Mouse (Mus musculus): ENCODE measurements at regions not wholly inside any gene's neighbourhood (a gene's known extent, or its start where the extent isn't known, plus 50 kb on each side); places are given as distances from the start of the nearest gene placed in this dataset.

DNA sequence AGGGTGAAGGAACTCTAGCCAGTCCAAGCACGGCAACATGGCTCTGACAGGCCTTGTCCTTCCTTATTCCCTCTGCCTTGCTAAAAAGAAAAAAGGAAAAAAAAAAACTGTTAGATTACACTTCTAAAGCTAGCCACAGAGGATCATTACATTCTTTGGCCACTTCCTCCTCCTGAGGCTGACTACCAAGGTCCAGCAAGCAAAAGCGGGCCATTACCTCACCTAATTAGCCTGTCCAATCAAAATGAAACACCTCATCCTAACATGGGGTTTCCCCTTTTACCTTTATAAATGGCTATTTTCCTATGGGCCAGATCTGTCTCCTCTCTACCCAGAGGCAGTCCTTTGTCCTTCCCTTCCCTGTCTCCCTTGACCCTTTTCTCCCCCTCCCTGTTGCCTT is 102.2 kb downstream of the Pih1h3b start:
- Histone ChIP-seq H3K27me3 (ENCODE audit: insufficient read depth, low read length) (0 out of 2 replicates have a peak, but pooled peaks cover 5% of the 10 kb centered on the region), H3K4me1 (replicated peaks; ENCODE audit: insufficient read depth, low read length) (no peaks in the 10 kb centered on the region), H3K36me3 (ENCODE audit: insufficient read depth, low read length) (no peaks in the 10 kb centered on the region), H3K4me2 (ENCODE audit: low read length) (no peak overlapping the region), H3K27ac (no peak overlapping the region), H3K9ac (ENCODE audit: low read depth, low read length) (no peak overlapping the region), H3K9me3 (replicated peaks; ENCODE audit: low read length) (no peaks in the 10 kb centered on the region), H3K4me3 (replicated peaks; ENCODE audit: low read depth, low read length) (no peak overlapping the region)
- no peak for TF ChIP-seq CTCF (IDR thresholded peaks at IDR 0.05; ENCODE audit: low read depth)
- no peak for ATAC-seq (replicated peaks; ENCODE audit: low FRiP score, low read depth)
- 58% methylated on average over 2 of the region's 2 CpGs for WGBS
- DNase-seq (ENCODE audit: low spot score), result no peak

DNA sequence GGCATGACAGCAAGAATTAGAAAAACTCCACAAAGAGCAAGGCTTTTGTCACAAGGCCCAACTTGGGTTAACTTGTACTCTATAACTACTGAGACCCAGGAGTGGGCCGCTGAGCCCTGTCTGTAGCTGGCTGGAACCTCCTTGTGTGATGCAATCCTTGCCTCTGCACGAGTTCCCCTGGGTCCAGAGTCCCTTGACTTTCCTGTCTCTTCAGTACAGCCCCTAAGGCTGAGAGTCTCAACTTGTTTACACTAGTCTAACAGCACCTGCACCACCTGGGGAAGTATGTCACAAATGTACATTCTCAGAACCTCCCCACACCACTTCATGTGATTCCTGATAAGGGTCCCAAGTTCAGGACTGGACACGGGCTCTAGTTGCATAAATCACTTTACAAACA is 103.3 kb downstream of the Pih1h3b start:
- H3K27me3 ChIP-seq (ENCODE audit: insufficient read depth, low read length), result 0 out of 2 replicates have a peak, but pooled peaks cover 5% of the 10 kb centered on the region
- H3K9me3 ChIP-seq (replicated peaks; ENCODE audit: low read length), result no peaks in the 10 kb centered on the region
- no peak overlapping the region for H3K4me2 ChIP-seq (ENCODE audit: low read length)
- DNase-seq (ENCODE audit: low spot score) (no peak), ATAC-seq (replicated peaks; ENCODE audit: low FRiP score, low read depth) (peak; percentile 77)
- TF ChIP-seq CTCF (IDR thresholded peaks at IDR 0.05; ENCODE audit: low read depth), result no peak
- H3K4me3 ChIP-seq (replicated peaks; ENCODE audit: low read depth, low read length), result no peak overlapping the region
- H3K9ac ChIP-seq (ENCODE audit: low read depth, low read length), result no peak overlapping the region
- no peak overlapping the region for H3K27ac ChIP-seq
- WGBS, result 68% methylated on average over 3 of the region's 3 CpGs
- H3K4me1 ChIP-seq (replicated peaks; ENCODE audit: insufficient read depth, low read length), result no peaks in the 10 kb centered on the region
- no peaks in the 10 kb centered on the region for H3K36me3 ChIP-seq (ENCODE audit: insufficient read depth, low read length)

DNA sequence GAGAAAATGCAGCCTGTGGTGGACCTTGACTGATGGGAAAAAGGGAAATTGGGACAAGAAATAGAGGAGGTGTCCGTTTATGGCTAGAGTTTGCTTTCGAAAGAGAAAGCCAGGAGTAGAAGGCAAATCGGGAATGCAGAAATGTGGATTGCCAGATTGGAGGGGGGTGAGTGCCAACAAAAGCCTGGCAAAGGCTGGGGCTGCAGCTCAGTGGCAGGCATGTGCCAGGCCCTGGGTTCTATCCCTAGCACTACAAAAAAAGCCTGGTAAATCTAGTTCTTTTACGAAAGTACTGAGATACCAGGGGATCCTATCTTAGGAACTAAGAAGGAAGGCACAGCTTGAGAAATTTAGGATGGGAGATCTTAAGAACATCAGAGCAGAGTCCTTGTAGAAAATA is 117.2 kb downstream of the Pih1h3b start:
- no peaks in the 10 kb centered on the region for H3K9me3 ChIP-seq (replicated peaks; ENCODE audit: low read length)
- no peak for TF ChIP-seq CTCF (IDR thresholded peaks at IDR 0.05; ENCODE audit: low read depth)
- 86% methylated on average over 4 of the region's 4 CpGs for WGBS

DNA sequence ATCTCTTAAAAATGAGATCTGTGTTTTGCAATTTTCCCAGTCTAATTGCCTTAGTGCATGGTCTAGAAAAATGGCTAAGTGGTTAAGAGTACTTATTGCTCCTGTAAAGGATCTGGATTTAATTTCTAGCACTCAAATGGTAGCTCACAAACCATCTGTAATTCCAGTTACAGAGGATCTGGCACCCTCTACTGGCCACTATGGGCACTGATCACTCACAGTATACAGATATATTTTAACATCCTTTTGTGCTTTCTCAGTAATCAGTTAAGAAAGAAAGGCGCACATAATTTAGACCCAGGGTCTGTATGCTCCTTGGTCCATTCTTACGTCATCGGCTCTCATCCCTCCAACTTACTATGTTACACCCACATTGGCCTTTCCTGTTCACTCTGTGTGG is 120.3 kb downstream of the Pih1h3b start:
- Histone ChIP-seq H3K4me3 (replicated peaks; ENCODE audit: low read depth, low read length) (no peak overlapping the region), H3K4me1 (replicated peaks; ENCODE audit: insufficient read depth, low read length) (no peaks in the 10 kb centered on the region), H3K4me2 (ENCODE audit: low read length) (no peak overlapping the region), H3K9ac (ENCODE audit: low read depth, low read length) (no peak overlapping the region), H3K36me3 (ENCODE audit: insufficient read depth, low read length) (no peaks in the 10 kb centered on the region), H3K27me3 (ENCODE audit: insufficient read depth, low read length) (no peaks in the 10 kb centered on the region), H3K9me3 (replicated peaks; ENCODE audit: low read length) (no peaks in the 10 kb centered on the region), H3K27ac (no peak overlapping the region)
- WGBS, result 93% methylated on average over 3 of the region's 3 CpGs
- TF ChIP-seq CTCF (IDR thresholded peaks at IDR 0.05; ENCODE audit: low read depth), result peak; percentile 58
- no peak for DNase-seq (ENCODE audit: low spot score)
- ATAC-seq (replicated peaks; ENCODE audit: low FRiP score, low read depth), result no peak

More for the DNA sequence above, 117.2 kb downstream of the Pih1h3b start:
- no peak overlapping the region for H3K9ac ChIP-seq (ENCODE audit: low read depth, low read length)
- DNase-seq (ENCODE audit: low spot score), result no peak
- no peak overlapping the region for H3K4me3 ChIP-seq (replicated peaks; ENCODE audit: low read depth, low read length)
- no peak for ATAC-seq (replicated peaks; ENCODE audit: low FRiP score, low read depth)
- H3K36me3 ChIP-seq (ENCODE audit: insufficient read depth, low read length), result no peaks in the 10 kb centered on the region
- no peak overlapping the region for H3K27ac ChIP-seq
- H3K27me3 ChIP-seq (ENCODE audit: insufficient read depth, low read length), result no peaks in the 10 kb centered on the region
- H3K4me2 ChIP-seq (ENCODE audit: low read length), result no peak overlapping the region
- H3K4me1 ChIP-seq (replicated peaks; ENCODE audit: insufficient read depth, low read length), result no peaks in the 10 kb centered on the region

DNA sequence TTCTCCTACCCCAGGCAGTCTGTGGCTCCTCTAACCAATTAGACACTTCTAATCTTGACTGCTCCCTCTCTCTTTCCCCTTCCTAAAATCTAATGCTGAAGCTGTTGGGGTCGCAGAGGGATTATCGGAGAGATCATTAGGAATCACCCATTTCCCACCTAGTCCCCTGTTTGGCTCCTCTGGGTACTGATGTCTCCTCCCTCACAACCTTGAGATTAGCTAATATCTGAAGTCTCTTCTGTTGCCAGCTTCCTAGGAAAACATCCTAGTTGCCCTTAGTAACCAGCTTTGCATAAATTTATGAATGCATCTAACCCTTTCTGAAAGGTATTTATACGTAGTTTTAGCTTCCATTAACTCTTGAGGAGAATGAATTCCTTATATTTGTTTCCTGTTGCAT is 138.4 kb upstream of the Frmpd3 start:
- Histone ChIP-seq H3K27me3 (ENCODE audit: insufficient read depth, low read length) (0 out of 2 replicates have a peak, but pooled peaks cover 6% of the 10 kb centered on the region), H3K4me3 (replicated peaks; ENCODE audit: low read depth, low read length) (no peak overlapping the region), H3K4me2 (ENCODE audit: low read length) (no peak overlapping the region), H3K4me1 (replicated peaks; ENCODE audit: insufficient read depth, low read length) (no peaks in the 10 kb centered on the region), H3K9me3 (replicated peaks; ENCODE audit: low read length) (no peaks in the 10 kb centered on the region), H3K27ac (no peak overlapping the region), H3K9ac (ENCODE audit: low read depth, low read length) (no peak overlapping the region), H3K36me3 (ENCODE audit: insufficient read depth, low read length) (no peaks in the 10 kb centered on the region)
- DNase-seq (ENCODE audit: low spot score), result no peak
- WGBS, result 82% methylated on average over 3 of the region's 3 CpGs
- ATAC-seq (replicated peaks; ENCODE audit: low FRiP score, low read depth), result no peak
- no peak for TF ChIP-seq CTCF (IDR thresholded peaks at IDR 0.05; ENCODE audit: low read depth)

DNA sequence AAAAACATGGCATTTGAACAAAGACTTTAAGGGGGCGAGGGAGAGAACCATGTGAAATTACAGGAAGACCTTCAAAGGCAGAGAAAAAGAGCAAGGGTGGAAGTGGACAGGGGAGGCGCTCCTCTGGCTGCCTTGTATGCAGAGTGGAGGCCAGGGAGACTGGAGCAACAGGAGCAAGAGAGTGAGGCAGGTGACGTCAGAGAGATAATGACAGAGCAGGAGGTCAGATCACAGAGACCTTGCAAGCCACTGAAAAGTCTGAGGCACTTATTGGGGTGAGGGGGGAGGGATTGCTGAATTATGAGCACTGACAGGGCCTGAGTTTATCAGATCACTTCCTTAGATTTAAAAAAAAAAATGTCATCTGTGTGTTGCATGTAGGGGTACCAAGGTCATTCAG is 133.3 kb upstream of the Frmpd3 start:
- Histone ChIP-seq H3K9ac (ENCODE audit: low read depth, low read length) (no peak overlapping the region), H3K4me3 (replicated peaks; ENCODE audit: low read depth, low read length) (no peak overlapping the region)
- ATAC-seq (replicated peaks; ENCODE audit: low FRiP score, low read depth), result no peak

More for the DNA sequence above, 133.3 kb upstream of the Frmpd3 start:
- no peaks in the 10 kb centered on the region for H3K9me3 ChIP-seq (replicated peaks; ENCODE audit: low read length)
- no peak overlapping the region for H3K4me2 ChIP-seq (ENCODE audit: low read length)
- H3K4me1 ChIP-seq (replicated peaks; ENCODE audit: insufficient read depth, low read length), result no peaks in the 10 kb centered on the region
- TF ChIP-seq CTCF (IDR thresholded peaks at IDR 0.05; ENCODE audit: low read depth), result no peak
- no peak overlapping the region for H3K27ac ChIP-seq
- 51% methylated on average over 3 of the region's 3 CpGs for WGBS
- 0 out of 2 replicates have a peak, but pooled peaks cover under 1% of the 10 kb centered on the region for H3K27me3 ChIP-seq (ENCODE audit: insufficient read depth, low read length)
- no peak for DNase-seq (ENCODE audit: low spot score)
- H3K36me3 ChIP-seq (ENCODE audit: insufficient read depth, low read length), result no peaks in the 10 kb centered on the region

Measured in kidney, postnatal 0 days (tissue).